Mouse (Mus musculus) stomach, postnatal 0 days (tissue): Measurements from ENCODE around the gene Nudt13.

ENCODE experiments used
- CTCF ChIP-seq: IDR thresholded peaks from 2 replicates; pipeline ENCODE4 v1.5.1; 2016; ENCODE audit warnings: antibody characterized with exemption, low read depth, mild to moderate bottlenecking, moderate library complexity
- EP300 ChIP-seq: optimal IDR thresholded peaks from 2 replicates; pipeline ENCODE3; 2016; ENCODE audit warnings: antibody characterized with exemption

DNA sequence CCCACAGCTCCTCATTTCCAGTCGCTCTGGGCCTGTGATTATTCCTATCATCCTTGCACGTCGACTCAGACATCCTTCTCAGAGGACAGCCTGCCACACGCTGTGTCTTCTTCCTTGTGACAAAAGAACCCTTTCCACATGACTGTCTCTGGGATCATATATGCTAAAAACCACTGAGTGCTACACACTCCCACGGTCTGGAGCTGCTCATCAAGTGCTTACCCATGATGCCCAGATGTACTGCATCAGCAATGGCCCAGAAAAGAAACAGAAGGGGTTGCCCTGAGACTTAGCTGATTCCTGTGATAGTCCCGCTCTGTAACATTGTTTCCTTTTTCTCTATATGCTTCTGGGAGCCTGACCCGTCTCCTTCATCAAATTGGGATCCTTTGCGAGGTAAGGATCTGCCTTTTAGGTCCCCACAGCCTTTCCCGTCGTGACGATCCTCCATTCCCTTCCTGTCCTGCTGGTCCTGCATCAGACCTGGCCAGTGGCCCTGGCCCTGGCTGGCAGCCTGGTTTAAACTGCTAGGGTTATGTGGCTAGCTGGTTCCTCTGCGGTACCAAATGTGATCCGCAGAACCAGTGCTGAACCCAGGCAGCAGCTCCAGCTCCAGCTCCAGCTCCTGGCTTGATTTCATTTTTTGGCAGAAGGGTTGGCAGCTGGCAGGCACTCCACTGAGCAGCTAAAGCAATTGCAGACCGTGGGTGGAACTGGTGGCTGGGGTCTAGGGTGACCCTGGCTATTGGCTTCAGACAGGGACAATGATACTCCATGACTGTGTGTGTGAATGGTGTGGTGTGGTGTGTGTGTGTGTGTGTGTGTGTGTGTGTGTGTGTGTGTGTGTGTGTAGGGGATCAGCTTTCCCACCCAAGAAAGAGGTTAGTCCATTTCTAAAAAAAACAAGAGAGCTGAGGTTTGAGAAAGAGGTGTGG is 44.0 kb upstream of the Nudt13 start:
- TF ChIP-seq CTCF (no peak), EP300 (no peak)
